Mouse (Mus musculus): ENCODE results near the gene Stpg3.

DNA sequence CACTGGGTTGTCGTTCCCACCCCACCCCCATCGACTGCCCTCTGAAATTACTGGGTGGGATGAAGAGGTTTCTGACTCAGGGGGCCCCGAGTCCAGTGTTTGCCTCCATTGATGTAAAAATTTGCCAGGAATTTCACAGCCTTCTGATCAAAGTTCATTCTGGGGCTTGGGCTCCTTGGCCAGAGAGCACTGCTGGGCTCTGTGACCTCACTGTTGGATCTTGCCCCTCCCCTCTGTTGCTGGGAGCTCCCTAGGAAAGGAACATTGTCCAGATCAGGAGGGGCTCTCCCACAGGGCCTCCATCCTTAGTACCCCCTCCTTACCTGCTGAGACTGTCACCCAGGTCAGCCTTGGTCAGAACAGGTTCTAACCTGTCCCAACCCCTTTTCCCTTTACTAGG is at the start of gene Stpg3:
- TF ChIP-seq CTCF (conservative IDR thresholded peaks at IDR 0.05 in 1 of 2, IDR thresholded peaks at IDR 0.05 in 1 of 2; ENCODE audit: low read depth in 2 of 2, low read length in 2 of 2) = no peak
- TF ChIP-seq CHD1 (IDR thresholded peaks at IDR 0.05; ENCODE audit: low read depth, low read length) = no peak
- no peak for TF ChIP-seq USF1 (IDR thresholded peaks at IDR 0.05; ENCODE audit: low read depth, low read length)
- no peak for TF ChIP-seq ELF1 (IDR thresholded peaks at IDR 0.05; ENCODE audit: low read depth, low read length)
- no peak for TF ChIP-seq EP300 (IDR thresholded peaks at IDR 0.05; ENCODE audit: low read length)
- no peak for TF ChIP-seq ETS1 (conservative IDR thresholded peaks at IDR 0.05; ENCODE audit: low read depth, low read length)
- no peak for TF ChIP-seq CHD2 (IDR thresholded peaks at IDR 0.05; ENCODE audit: low read length)
- no peak for TF ChIP-seq TBP (conservative IDR thresholded peaks at IDR 0.05; ENCODE audit: low read depth, low read length)
- no peak for TF ChIP-seq MAX (IDR thresholded peaks at IDR 0.05; ENCODE audit: low read length)
- TF ChIP-seq RAD21 (IDR thresholded peaks at IDR 0.05; ENCODE audit: low read depth, low read length) = no peak
- TF ChIP-seq SIN3A (IDR thresholded peaks at IDR 0.05; ENCODE audit: low read length) = no peak
- no peak for TF ChIP-seq BHLHE40 (IDR thresholded peaks at IDR 0.05; ENCODE audit: low read depth, low read length)
- no peak for TF ChIP-seq RCOR1 (conservative IDR thresholded peaks at IDR 0.05; ENCODE audit: low read depth, low read length)
